Mouse (Mus musculus) hindbrain, embryonic 12.5 days (tissue): ENCODE data around the gene Eif2b5. TPM values are rescaled to one million over a fixed set of nuclear protein-coding genes. Genes with fewer than 3 reads are reported as not detected.

Experiments
- ATAC-seq: fragments of 200-750 bp; cut with Nextera tagmentation; 2 replicates; pipeline ENCODE4 v1.8.0; 2017; ENCODE audit warnings: moderate TSS enrichment; ENCODE audit not compliant: low FRiP score
- H3K27ac ChIP-seq: fragments of 300-500 bp; sonication (generic); 2 replicates; pipeline ENCODE4 v1.5.1; 2016; ENCODE audit warnings: mild to moderate bottlenecking
- H3K27me3 ChIP-seq: fragments of 300-500 bp; sonication (generic); 2 replicates; pipeline ENCODE4 v1.6.1; 2016; ENCODE audit warnings: mild to moderate bottlenecking
- H3K36me3 ChIP-seq: fragments of 300-500 bp; sonication (generic); 2 replicates; pipeline ENCODE4 v1.6.1; 2016; ENCODE audit warnings: mild to moderate bottlenecking
- H3K4me1 ChIP-seq: fragments of 300-500 bp; sonication (generic); 2 replicates; pipeline ENCODE4 v1.6.1; 2016
- H3K4me2 ChIP-seq: fragments of 300-500 bp; sonication (generic); replicated peaks from 2 replicates; pipeline ENCODE4 v1.6.1; 2016; ENCODE audit warnings: mild to moderate bottlenecking
- H3K4me3 ChIP-seq: fragments of 300-500 bp; sonication (generic); 2 replicates; pipeline ENCODE4 v1.5.1; 2016; ENCODE audit warnings: mild to moderate bottlenecking
- H3K9ac ChIP-seq: fragments of 300-500 bp; sonication (generic); 2 replicates; pipeline ENCODE4 v1.6.1; 2016; ENCODE audit warnings: mild to moderate bottlenecking, moderate library complexity
- H3K9me3 ChIP-seq: fragments of 300-500 bp; sonication (generic); replicated peaks from 2 replicates; pipeline ENCODE4 v1.6.1; 2016; ENCODE audit warnings: mild to moderate bottlenecking
- WGBS: fragments of 180-500 bp; shearing (Covaris S2); methylation state at CpG from one replicate; pipeline ENCODE4 v1.1.7; 2016; 5-methylcytosine and 5-hydroxymethylcytosine counted together
- polyA plus RNA-seq: library from polyadenylated mRNA; unstranded; fragments of >200 nt; fragmentation: Nextera tagmentation; extraction: Ambion mirVana; gene quantifications from 2 replicates; pipeline ENCODE4 v1.2.1, GENCODE M21; 2016

The Eif2b5 gene
- polyA plus RNA-seq, 1 experiment from 2014 or later: 127 TPM

- no peak overlapping the region for H3K9ac ChIP-seq
- H3K27ac ChIP-seq: no peak overlapping the region
- H3K4me1 ChIP-seq: no peaks in the 10 kb centered on the region
- no peaks in the 10 kb centered on the region for H3K27me3 ChIP-seq
- 93% methylated on average over 5 of the region's 5 CpGs for WGBS
- no peak overlapping the region for H3K4me3 ChIP-seq
- ATAC-seq: no peak
- H3K36me3 ChIP-seq: peaks cover 96% of the 10 kb centered on the region
- H3K4me2 ChIP-seq: no peak overlapping the region
- no peaks in the 10 kb centered on the region for H3K9me3 ChIP-seq
These were observed 30.2 kb downstream of the Eif2b5 start for GRCm38 (mm10) chr16:20528779-20529178.

DNA sequence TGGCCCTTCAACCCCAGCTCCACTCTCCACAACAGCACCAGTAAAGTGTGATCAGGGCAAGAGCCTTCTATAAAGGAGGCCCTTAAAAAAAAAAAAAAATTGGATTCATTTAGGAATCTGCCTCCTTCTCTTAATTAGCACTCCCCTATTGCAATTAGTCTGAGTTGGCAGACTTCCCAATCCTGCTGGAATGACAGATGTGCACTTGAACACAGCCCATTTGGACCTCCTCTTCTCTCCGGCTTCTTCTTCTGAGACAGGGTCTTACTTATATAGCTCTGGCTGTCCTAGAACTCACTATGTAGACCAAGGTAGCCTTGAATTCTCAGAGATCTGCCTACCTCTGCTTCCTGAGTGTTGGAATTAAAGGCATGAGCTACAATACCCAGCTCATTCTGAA is 30.8 kb downstream of the Eif2b5 start:
- H3K9ac ChIP-seq: no peak overlapping the region
- H3K9me3 ChIP-seq: no peaks in the 10 kb centered on the region
- no peak overlapping the region for H3K27ac ChIP-seq
- peaks cover 90% of the 10 kb centered on the region for H3K36me3 ChIP-seq
- no peak overlapping the region for H3K4me3 ChIP-seq
- no peak overlapping the region for H3K4me2 ChIP-seq
- H3K4me1 ChIP-seq: no peaks in the 10 kb centered on the region
- no peaks in the 10 kb centered on the region for H3K27me3 ChIP-seq
- ATAC-seq: no peak
- 71% methylated on average over 1 of the region's 1 CpGs for WGBS

GRCm38 (mm10) chr16:20530941-20531340 is 32.3 kb downstream of the Eif2b5 start:
- Histone ChIP-seq H3K4me3 (no peak overlapping the region), H3K9ac (peak overlapping the region; percentile 13; the same call in 1 of the 2 replicates), H3K4me2 (no peak overlapping the region), H3K4me1 (no peaks in the 10 kb centered on the region), H3K27ac (no peak overlapping the region), H3K9me3 (no peaks in the 10 kb centered on the region), H3K27me3 (no peaks in the 10 kb centered on the region), H3K36me3 (peaks cover 77% of the 10 kb centered on the region)
- no peak for ATAC-seq
- WGBS: 95% methylated on average over 20 of the region's 20 CpGs

DNA sequence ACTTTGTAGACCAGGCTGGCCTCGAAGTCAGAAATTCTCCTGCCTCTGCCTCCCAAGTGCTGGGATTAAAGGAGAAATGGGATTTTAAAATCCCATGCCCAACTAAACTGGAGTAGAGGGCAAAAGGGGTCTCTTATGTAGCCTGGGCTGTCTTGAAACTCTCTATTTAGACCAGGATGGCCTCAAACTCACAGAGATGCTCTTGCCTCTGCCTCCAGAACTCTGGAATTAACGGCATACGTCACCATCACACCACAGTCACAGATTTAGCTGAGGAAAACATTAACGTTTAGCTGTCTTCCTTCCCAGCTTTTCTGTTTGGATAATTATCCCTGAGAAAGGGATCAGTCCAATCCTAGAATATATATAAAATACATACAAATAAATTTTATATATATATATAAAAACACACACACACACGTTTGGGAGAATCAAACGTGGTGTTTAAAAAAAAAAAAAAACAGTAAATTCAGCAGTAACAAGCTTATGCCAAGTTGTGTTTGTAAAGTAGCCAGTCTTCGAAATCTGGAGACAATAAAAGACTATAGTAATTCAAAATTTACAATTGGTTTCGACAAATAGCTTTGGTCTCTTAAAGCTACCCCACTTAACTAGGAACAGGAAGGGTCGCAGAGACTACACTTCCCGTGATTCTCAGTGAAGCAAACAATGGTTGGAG is 36.1 kb downstream of the Eif2b5 start:
- no peaks in the 10 kb centered on the region for H3K27me3 ChIP-seq
- ATAC-seq: no peak
- H3K4me3 ChIP-seq: no peak overlapping the region
- no peak overlapping the region for H3K4me2 ChIP-seq
- H3K4me1 ChIP-seq: peaks cover 28% of the 10 kb centered on the region
- H3K27ac ChIP-seq: no peak overlapping the region
- H3K9ac ChIP-seq: no peak overlapping the region
- H3K36me3 ChIP-seq: peaks cover 58% of the 10 kb centered on the region
- no peaks in the 10 kb centered on the region for H3K9me3 ChIP-seq
- WGBS: 51% methylated on average over 10 of the region's 10 CpGs

- H3K9ac ChIP-seq: peak within 1 kb of the TSS; percentile 91
- no peaks in the 10 kb centered on the region for H3K9me3 ChIP-seq
- peak within 1 kb of the TSS; percentile 83 for H3K27ac ChIP-seq
- WGBS: 1% methylated on average over 52 of the region's 52 CpGs
- peak within 1 kb of the TSS; percentile 71 for H3K4me2 ChIP-seq
- H3K36me3 ChIP-seq: peaks cover 58% of the 10 kb centered on the region
- peak; percentile 98 for ATAC-seq
- peaks cover 28% of the 10 kb centered on the region for H3K4me1 ChIP-seq
- no peaks in the 10 kb centered on the region for H3K27me3 ChIP-seq
- H3K4me3 ChIP-seq: peak within 1 kb of the TSS; percentile 75
These were observed 36.9 kb downstream of the Eif2b5 start, which contains the start of gene Ap2m1 for GRCm38 (mm10) chr16:20535296-20536080. Gene Ap2m1 (plus strand): TSS chr16:20535478.

GRCm38 (mm10) chr16:20536081-20536665 is 37.6 kb downstream of the Eif2b5 start:
- Histone ChIP-seq H3K27me3 (no peaks in the 10 kb centered on the region), H3K4me3 (peak overlapping the region; percentile 75), H3K36me3 (peaks cover 58% of the 10 kb centered on the region), H3K9ac (peak overlapping the region; percentile 91), H3K4me2 (peak overlapping the region; percentile 71), H3K9me3 (no peaks in the 10 kb centered on the region), H3K27ac (no peak overlapping the region), H3K4me1 (peaks cover 28% of the 10 kb centered on the region)
- WGBS: 38% methylated on average over 9 of the region's 9 CpGs
- ATAC-seq: no peak

GRCm38 (mm10) chr16:20537071-20537471 is 38.5 kb downstream of the Eif2b5 start:
- 27% methylated on average over 5 of the region's 5 CpGs for WGBS
- Histone ChIP-seq H3K4me1 (peaks cover 28% of the 10 kb centered on the region), H3K4me3 (peak overlapping the region; percentile 75), H3K9me3 (no peaks in the 10 kb centered on the region), H3K27ac (no peak overlapping the region), H3K4me2 (peak overlapping the region; percentile 71), H3K36me3 (peaks cover 58% of the 10 kb centered on the region), H3K9ac (peak overlapping the region; percentile 62), H3K27me3 (no peaks in the 10 kb centered on the region)
- ATAC-seq: no peak

- H3K4me2 ChIP-seq: peak overlapping the region; percentile 71
- no peak for ATAC-seq
- peak overlapping the region; percentile 75; the same call in 1 of the 2 replicates for H3K4me3 ChIP-seq
- H3K9ac ChIP-seq: peak overlapping the region; percentile 62
- no peak overlapping the region for H3K27ac ChIP-seq
- 36% methylated on average over 6 of the region's 6 CpGs for WGBS
- no peaks in the 10 kb centered on the region for H3K27me3 ChIP-seq
- H3K9me3 ChIP-seq: no peaks in the 10 kb centered on the region
- H3K4me1 ChIP-seq: peaks cover 28% of the 10 kb centered on the region
- peaks cover 58% of the 10 kb centered on the region for H3K36me3 ChIP-seq
These were observed 39.1 kb downstream of the Eif2b5 start for GRCm38 (mm10) chr16:20537601-20538320.

DNA sequence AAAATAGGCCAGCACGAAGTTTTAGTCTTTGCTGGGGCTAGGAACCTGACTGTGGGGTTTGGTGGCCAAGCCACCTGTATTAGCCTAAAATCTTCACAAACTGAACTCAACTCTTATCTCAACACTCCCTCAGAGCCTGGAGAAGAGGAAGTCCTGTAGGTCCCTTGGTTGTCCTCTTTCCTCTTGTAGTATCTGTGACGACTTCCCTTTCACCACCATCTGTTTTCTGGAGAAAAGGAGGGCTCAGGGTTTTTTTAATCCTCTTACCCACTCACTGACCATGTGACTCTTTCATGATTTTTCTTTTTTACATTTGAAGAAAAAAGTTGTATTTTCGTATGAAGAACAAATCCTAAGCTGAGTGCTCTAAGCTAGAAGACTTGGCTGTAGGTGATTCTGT is 41.0 kb downstream of the Eif2b5 start:
- Histone ChIP-seq H3K9me3 (no peaks in the 10 kb centered on the region), H3K27me3 (no peaks in the 10 kb centered on the region), H3K36me3 (peaks cover 64% of the 10 kb centered on the region), H3K4me3 (no peak overlapping the region), H3K4me2 (no peak overlapping the region), H3K27ac (no peak overlapping the region), H3K4me1 (peaks cover 28% of the 10 kb centered on the region), H3K9ac (no peak overlapping the region)
- 80% methylated on average over 3 of the region's 3 CpGs for WGBS
- no peak for ATAC-seq

GRCm38 (mm10) chr16:20540438-20540837 is 41.8 kb downstream of the Eif2b5 start:
- no peak overlapping the region for H3K4me2 ChIP-seq
- no peak for ATAC-seq
- H3K27ac ChIP-seq: no peak overlapping the region
- H3K36me3 ChIP-seq: peaks cover 72% of the 10 kb centered on the region
- WGBS: 91% methylated on average over 4 of the region's 4 CpGs
- no peak overlapping the region for H3K4me3 ChIP-seq
- peaks cover 28% of the 10 kb centered on the region for H3K4me1 ChIP-seq
- no peak overlapping the region for H3K9ac ChIP-seq
- no peaks in the 10 kb centered on the region for H3K27me3 ChIP-seq
- H3K9me3 ChIP-seq: no peaks in the 10 kb centered on the region

GRCm38 (mm10) chr16:20545696-20546095 is 47.1 kb downstream of the Eif2b5 start:
- no peak overlapping the region for H3K4me2 ChIP-seq
- no peak overlapping the region for H3K27ac ChIP-seq
- no peak overlapping the region for H3K4me3 ChIP-seq
- H3K9me3 ChIP-seq: no peaks in the 10 kb centered on the region
- H3K36me3 ChIP-seq: peaks cover 61% of the 10 kb centered on the region
- no peaks in the 10 kb centered on the region for H3K27me3 ChIP-seq
- H3K9ac ChIP-seq: no peak overlapping the region
- 89% methylated on average over 10 of the region's 10 CpGs for WGBS
- no peak for ATAC-seq
- peaks cover 14% of the 10 kb centered on the region for H3K4me1 ChIP-seq

DNA sequence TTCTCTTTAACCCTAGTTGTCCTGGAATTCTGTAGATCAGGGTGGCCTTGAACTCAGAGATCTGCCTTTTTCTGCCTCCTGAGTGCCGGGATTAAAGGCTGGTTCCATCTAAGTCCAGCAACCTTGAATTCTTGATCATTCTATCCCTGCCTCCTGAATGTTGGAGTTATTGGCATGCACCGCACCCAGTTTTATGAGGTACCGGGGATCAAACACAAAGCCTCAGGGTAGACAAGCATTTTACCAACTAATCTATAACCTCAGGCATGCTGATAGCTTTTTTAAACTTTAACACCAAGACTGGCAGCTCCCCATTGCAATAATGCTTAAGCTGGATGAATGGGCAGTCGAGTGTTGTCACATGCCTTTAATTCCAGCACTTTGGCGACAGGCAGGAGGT is 48.8 kb downstream of the Eif2b5 start:
- peak overlapping the region; percentile 82 for H3K4me2 ChIP-seq
- H3K9me3 ChIP-seq: no peaks in the 10 kb centered on the region
- WGBS: 56% methylated on average over 5 of the region's 5 CpGs
- no peak for ATAC-seq
- H3K4me3 ChIP-seq: peak overlapping the region; percentile 75; the same call in 1 of the 2 replicates
- H3K27ac ChIP-seq: no peak overlapping the region
- no peak overlapping the region for H3K9ac ChIP-seq
- peaks cover 60% of the 10 kb centered on the region for H3K36me3 ChIP-seq
- H3K4me1 ChIP-seq: peaks cover 14% of the 10 kb centered on the region
- no peaks in the 10 kb centered on the region for H3K27me3 ChIP-seq
